Mouse (Mus musculus) neural tube, embryonic 15.5 days (tissue): ENCODE measurements around the gene Btbd16. TPM values are rescaled to one million over a fixed set of nuclear protein-coding genes. Genes with fewer than 3 reads are reported as not detected.

ENCODE experiments used
- ATAC-seq: fragments of 200-750 bp; cut with Nextera tagmentation; 2 replicates; pipeline ENCODE4 v1.8.0; 2017; ENCODE audit warnings: mild to moderate bottlenecking, moderate TSS enrichment, moderate library complexity; ENCODE audit not compliant: low FRiP score
- H3K27ac ChIP-seq: fragments of 300-500 bp; sonication (generic); replicated peaks from 2 replicates; pipeline ENCODE4 v1.5.1; 2015; ENCODE audit warnings: mild to moderate bottlenecking, inconsistent platforms
- H3K27me3 ChIP-seq: fragments of 300-500 bp; sonication (generic); replicated peaks from 2 replicates; pipeline ENCODE4 v1.6.1; 2015; ENCODE audit warnings: inconsistent platforms
- H3K36me3 ChIP-seq: fragments of 300-500 bp; sonication (generic); 2 replicates; pipeline ENCODE4 v1.6.1; 2015; ENCODE audit warnings: inconsistent platforms
- H3K4me1 ChIP-seq: fragments of 300-500 bp; sonication (generic); 2 replicates; pipeline ENCODE4 v1.6.1; 2015; ENCODE audit warnings: inconsistent platforms
- H3K4me2 ChIP-seq: fragments of 300-500 bp; sonication (generic); 2 replicates; pipeline ENCODE4 v1.6.1; 2015; ENCODE audit warnings: inconsistent platforms, mild to moderate bottlenecking, moderate library complexity
- H3K4me3 ChIP-seq: fragments of 300-500 bp; sonication (generic); replicated peaks from 2 replicates; pipeline ENCODE4 v1.5.1; 2015; ENCODE audit warnings: mild to moderate bottlenecking, inconsistent platforms
- H3K9ac ChIP-seq: fragments of 300-500 bp; sonication (generic); replicated peaks from 2 replicates; pipeline ENCODE4 v1.6.1; 2015; ENCODE audit warnings: mild to moderate bottlenecking, inconsistent platforms
- H3K9me3 ChIP-seq: fragments of 300-500 bp; sonication (generic); replicated peaks from 2 replicates; pipeline ENCODE4 v1.6.1; 2016; ENCODE audit warnings: inconsistent platforms
- WGBS: fragments of 180-500 bp; shearing (Covaris S2); methylation state at CpG from one replicate; pipeline ENCODE4 v1.1.7; 2015; ENCODE audit warnings: mixed read lengths; 5-methylcytosine and 5-hydroxymethylcytosine counted together
- polyA plus RNA-seq: library from polyadenylated mRNA; unstranded; fragments of >200 nt; fragmentation: Nextera tagmentation; extraction: Ambion mirVana; gene quantifications from 2 replicates; pipeline ENCODE4 v1.2.1, GENCODE M21; 2015

Gene Btbd16
- polyA plus RNA-seq, 1 experiment from 2014 or later = not detected

GRCm38 (mm10) chr7:130826343-130826742, 52.5 kb downstream of the Btbd16 start:
- 76% methylated on average over 3 of the region's 3 CpGs for WGBS
- no peak overlapping the region for H3K27ac ChIP-seq

GRCm38 (mm10) chr7:130827431-130827830, 53.6 kb downstream of the Btbd16 start:
- Histone ChIP-seq H3K27ac (no peak overlapping the region), H3K4me2 (no peak overlapping the region), H3K4me1 (no peaks in the 10 kb centered on the region), H3K27me3 (no peaks in the 10 kb centered on the region), H3K4me3 (no peak overlapping the region), H3K36me3 (no peaks in the 10 kb centered on the region), H3K9ac (no peak overlapping the region), H3K9me3 (no peaks in the 10 kb centered on the region)
- 56% methylated on average over 3 of the region's 3 CpGs for WGBS
- ATAC-seq = no peak

More at GRCm38 (mm10) chr7:130826343-130826742, 52.5 kb downstream of the Btbd16 start:
- H3K9me3 ChIP-seq = no peaks in the 10 kb centered on the region
- no peak overlapping the region for H3K4me3 ChIP-seq
- H3K4me2 ChIP-seq = no peak overlapping the region
- no peaks in the 10 kb centered on the region for H3K27me3 ChIP-seq
- no peak for ATAC-seq
- H3K9ac ChIP-seq = no peak overlapping the region
- H3K36me3 ChIP-seq = no peaks in the 10 kb centered on the region
- no peaks in the 10 kb centered on the region for H3K4me1 ChIP-seq

GRCm38 (mm10) chr7:130827844-130828403, 54.1 kb downstream of the Btbd16 start:
- 91% methylated on average over 9 of the region's 9 CpGs for WGBS
- no peak for ATAC-seq
- no peak overlapping the region for H3K27ac ChIP-seq
- no peak overlapping the region for H3K4me3 ChIP-seq
- no peak overlapping the region for H3K4me2 ChIP-seq
- no peaks in the 10 kb centered on the region for H3K27me3 ChIP-seq
- H3K9me3 ChIP-seq = no peaks in the 10 kb centered on the region
- no peak overlapping the region for H3K9ac ChIP-seq
- no peaks in the 10 kb centered on the region for H3K36me3 ChIP-seq
- no peaks in the 10 kb centered on the region for H3K4me1 ChIP-seq

- no peak for ATAC-seq
- Histone ChIP-seq H3K4me2 (no peak overlapping the region), H3K9ac (no peak overlapping the region), H3K36me3 (no peaks in the 10 kb centered on the region), H3K4me3 (no peak overlapping the region), H3K27ac (no peak overlapping the region), H3K4me1 (no peaks in the 10 kb centered on the region), H3K9me3 (no peaks in the 10 kb centered on the region), H3K27me3 (no peaks in the 10 kb centered on the region)
- 78% methylated on average over 10 of the region's 10 CpGs for whole genome bisulfite sequencing
These were observed 54.6 kb downstream of the Btbd16 start for GRCm38 (mm10) chr7:130828475-130828874.

- Histone ChIP-seq H3K27ac (no peak overlapping the region), H3K27me3 (0 out of 2 replicates have a peak, but pooled peaks cover 6% of the 10 kb centered on the region), H3K4me2 (no peak overlapping the region), H3K9ac (no peak overlapping the region), H3K4me3 (no peak overlapping the region), H3K9me3 (no peaks in the 10 kb centered on the region), H3K4me1 (peaks cover 14% of the 10 kb centered on the region), H3K36me3 (no peaks in the 10 kb centered on the region)
- WGBS = 93% methylated on average over 5 of the region's 5 CpGs
- no peak for ATAC-seq
These were observed 57.7 kb downstream of the Btbd16 start for GRCm38 (mm10) chr7:130831586-130831985.

GRCm38 (mm10) chr7:130834299-130834698, 60.4 kb downstream of the Btbd16 start:
- Histone ChIP-seq H3K4me1 (peaks cover 34% of the 10 kb centered on the region), H3K27me3 (0 out of 2 replicates have a peak, but pooled peaks cover 6% of the 10 kb centered on the region), H3K4me3 (no peak overlapping the region), H3K36me3 (no peaks in the 10 kb centered on the region), H3K4me2 (no peak overlapping the region), H3K9me3 (no peaks in the 10 kb centered on the region), H3K9ac (no peak overlapping the region), H3K27ac (no peak overlapping the region)
- 25% methylated on average over 16 of the region's 21 CpGs for WGBS
- peak; percentile 88 for ATAC-seq

GRCm38 (mm10) chr7:130834958-130835861, 61.3 kb downstream of the Btbd16 start:
- H3K4me2 ChIP-seq = peak overlapping the region; percentile 6; the same call in 1 of the 2 replicates
- no peak overlapping the region for H3K9ac ChIP-seq

GRCm38 (mm10) chr7:130836066-130836465, 62.2 kb downstream of the Btbd16 start:
- Histone ChIP-seq H3K4me3 (no peak overlapping the region), H3K9me3 (no peaks in the 10 kb centered on the region), H3K4me1 (peaks cover 34% of the 10 kb centered on the region), H3K27ac (no peak overlapping the region), H3K27me3 (0 out of 2 replicates have a peak, but pooled peaks cover 6% of the 10 kb centered on the region), H3K4me2 (no peak overlapping the region), H3K36me3 (no peaks in the 10 kb centered on the region), H3K9ac (no peak overlapping the region)
- 53% methylated on average over 9 of the region's 9 CpGs for WGBS
- no peak for ATAC-seq

More at GRCm38 (mm10) chr7:130834958-130835861, 61.3 kb downstream of the Btbd16 start:
- Histone ChIP-seq H3K4me1 (peaks cover 34% of the 10 kb centered on the region), H3K36me3 (no peaks in the 10 kb centered on the region), H3K4me3 (no peak overlapping the region), H3K9me3 (no peaks in the 10 kb centered on the region), H3K27ac (peak overlapping the region; percentile 24; the same call in 1 of the 2 replicates), H3K27me3 (0 out of 2 replicates have a peak, but pooled peaks cover 6% of the 10 kb centered on the region)
- 6% methylated on average over 18 of the region's 18 CpGs for WGBS
- ATAC-seq = no peak

- H3K9me3 ChIP-seq = no peaks in the 10 kb centered on the region
- no peaks in the 10 kb centered on the region for H3K36me3 ChIP-seq
- peak; percentile 76 for ATAC-seq
- H3K27me3 ChIP-seq = 0 out of 2 replicates have a peak, but pooled peaks cover 6% of the 10 kb centered on the region
- H3K4me1 ChIP-seq = peaks cover 34% of the 10 kb centered on the region
- peak overlapping the region; percentile 45 for H3K27ac ChIP-seq
- no peak overlapping the region for H3K9ac ChIP-seq
- WGBS = 10% methylated on average over 12 of the region's 12 CpGs
- H3K4me2 ChIP-seq = no peak overlapping the region
- no peak overlapping the region for H3K4me3 ChIP-seq
These were observed 64.2 kb downstream of the Btbd16 start for GRCm38 (mm10) chr7:130837941-130838657.

- H3K4me1 ChIP-seq = peaks cover 34% of the 10 kb centered on the region
- H3K4me2 ChIP-seq = no peak overlapping the region
- 43% methylated on average over 3 of the region's 3 CpGs for WGBS
- peak overlapping the region; percentile 45; the same call in 1 of the 2 replicates for H3K27ac ChIP-seq
- H3K4me3 ChIP-seq = no peak overlapping the region
- H3K9ac ChIP-seq = no peak overlapping the region
- H3K9me3 ChIP-seq = no peaks in the 10 kb centered on the region
- ATAC-seq = no peak
- no peaks in the 10 kb centered on the region for H3K36me3 ChIP-seq
- H3K27me3 ChIP-seq = 0 out of 2 replicates have a peak, but pooled peaks cover 4% of the 10 kb centered on the region
These were observed 64.8 kb downstream of the Btbd16 start for GRCm38 (mm10) chr7:130838658-130839025.

- Histone ChIP-seq H3K4me3 (no peak overlapping the region), H3K4me2 (no peak overlapping the region), H3K27me3 (no peaks in the 10 kb centered on the region), H3K9ac (no peak overlapping the region), H3K36me3 (no peaks in the 10 kb centered on the region), H3K4me1 (peaks cover 32% of the 10 kb centered on the region), H3K9me3 (no peaks in the 10 kb centered on the region), H3K27ac (no peak overlapping the region)
- 84% methylated on average over 12 of the region's 12 CpGs for WGBS
- no peak for ATAC-seq
These were observed 65.7 kb downstream of the Btbd16 start for GRCm38 (mm10) chr7:130839380-130840100.
